Mouse (Mus musculus): Measurements from ENCODE around the gene Fam149a. TPM values are rescaled to one million over a fixed set of nuclear protein-coding genes. Genes with fewer than 3 reads are reported as not detected.

Gene Fam149a
- 28.6 and 29.7 TPM in 2 replicates for polyA plus RNA-seq (2014; fragmentation: Nextera tagmentation; extraction: Ambion mirVana)

DNA sequence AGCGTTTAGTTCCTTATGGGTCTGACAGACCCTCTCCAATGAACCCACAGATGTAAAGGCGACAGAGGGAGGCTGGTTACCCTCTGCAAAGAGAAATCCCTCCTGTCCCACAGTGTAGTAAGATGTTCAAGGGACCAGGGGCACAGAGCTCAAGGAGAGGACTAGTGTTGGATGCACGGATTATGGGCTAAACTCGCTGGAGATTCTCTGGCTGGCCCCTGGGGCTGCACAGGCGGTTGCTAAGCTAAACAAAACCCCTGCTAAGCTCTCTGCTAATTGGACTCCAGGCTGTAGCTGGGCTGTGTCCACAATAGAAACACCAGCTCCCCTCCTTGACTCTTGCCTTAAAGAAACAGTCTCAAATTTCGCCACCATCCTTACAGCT, at the start of gene Fam149a:
Gene Fam149a, minus strand, starts transcription at position 329 of the 385 bp plus-strand sequence.
- Histone ChIP-seq H3K27ac (ENCODE audit: low read length) (no peak within 1 kb of the TSS), H3K4me3 (ENCODE audit: low read depth, low read length) (peak within 1 kb of the TSS; percentile 32), H3K9me3 (ENCODE audit: control insufficient read depth, low read depth, low read length) (no peaks in the 10 kb centered on the region), H3K27me3 (ENCODE audit: control insufficient read depth, insufficient read depth, low read length) (peaks cover 5% of the 10 kb centered on the region; the same call in 1 of the 2 replicates), H3K36me3 (ENCODE audit: control insufficient read depth, insufficient read depth, low read length) (no peaks in the 10 kb centered on the region), H3K4me1 (ENCODE audit: control insufficient read depth, insufficient read depth, low read length) (peaks cover 9% of the 10 kb centered on the region; the same call in 1 of the 2 replicates), H3K9ac (replicated peaks; ENCODE audit: low read depth, low read length) (peak within 1 kb of the TSS; percentile 33; the same call in 1 of the 2 replicates), H3K4me2 (replicated peaks; ENCODE audit: low read depth, low read length) (peak within 1 kb of the TSS; percentile 85)
- peak; percentile 58; the same call in 1 of the 2 replicates for ATAC-seq (ENCODE audit: insufficient number of reproducible peaks, insufficient read depth, low FRiP score, low read depth)
- WGBS = 4% methylated on average over 6 of the region's 6 CpGs

- WGBS = 85% methylated on average over 7 of the region's 7 CpGs
- Histone ChIP-seq H3K9me3 (ENCODE audit: control insufficient read depth, low read depth, low read length) (no peaks in the 10 kb centered on the region), H3K9ac (replicated peaks; ENCODE audit: low read depth, low read length) (no peak overlapping the region), H3K27me3 (ENCODE audit: control insufficient read depth, insufficient read depth, low read length) (no peaks in the 10 kb centered on the region), H3K27ac (ENCODE audit: low read length) (no peak overlapping the region), H3K4me2 (replicated peaks; ENCODE audit: low read depth, low read length) (no peak overlapping the region), H3K36me3 (ENCODE audit: control insufficient read depth, insufficient read depth, low read length) (no peaks in the 10 kb centered on the region), H3K4me1 (ENCODE audit: control insufficient read depth, insufficient read depth, low read length) (no peaks in the 10 kb centered on the region), H3K4me3 (ENCODE audit: low read depth, low read length) (no peak overlapping the region)
- no peak for ATAC-seq (ENCODE audit: insufficient number of reproducible peaks, insufficient read depth, low FRiP score, low read depth)
These were observed 38.1 kb upstream of the Fam149a start for GRCm38 (mm10) chr8:45420151-45420550.

DNA sequence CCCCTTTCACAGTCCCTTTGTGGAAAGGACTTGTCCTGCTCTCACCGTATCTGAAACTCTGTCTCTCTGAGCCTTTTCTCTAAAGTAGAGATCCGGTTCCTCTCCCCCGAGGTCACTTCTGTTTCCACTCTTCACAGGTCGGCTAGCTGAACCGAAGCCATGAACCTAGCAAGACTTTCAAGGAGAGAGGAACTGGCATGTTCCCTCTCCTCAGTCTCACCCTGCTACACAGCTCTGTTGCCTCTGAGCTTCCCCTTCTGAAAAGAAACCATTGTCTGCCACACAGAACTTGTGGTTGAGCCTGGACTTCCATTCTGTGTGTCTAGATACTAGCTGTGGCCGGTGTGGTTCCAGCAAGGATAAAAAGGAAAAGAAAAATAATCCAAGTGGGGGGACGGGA, 32.9 kb upstream of the Fam149a start:
- no peak overlapping the region for H3K9ac ChIP-seq (replicated peaks; ENCODE audit: low read depth, low read length)
- no peak overlapping the region for H3K27ac ChIP-seq (ENCODE audit: low read length)
- no peak overlapping the region for H3K4me2 ChIP-seq (replicated peaks; ENCODE audit: low read depth, low read length)
- WGBS = 79% methylated on average over 7 of the region's 7 CpGs
- no peaks in the 10 kb centered on the region for H3K9me3 ChIP-seq (ENCODE audit: control insufficient read depth, low read depth, low read length)
- H3K4me1 ChIP-seq (ENCODE audit: control insufficient read depth, insufficient read depth, low read length) = peaks cover 8% of the 10 kb centered on the region; the same call in 1 of the 2 replicates
- no peaks in the 10 kb centered on the region for H3K36me3 ChIP-seq (ENCODE audit: control insufficient read depth, insufficient read depth, low read length)
- H3K4me3 ChIP-seq (ENCODE audit: low read depth, low read length) = no peak overlapping the region
- H3K27me3 ChIP-seq (ENCODE audit: control insufficient read depth, insufficient read depth, low read length) = no peaks in the 10 kb centered on the region
- ATAC-seq (ENCODE audit: insufficient number of reproducible peaks, insufficient read depth, low FRiP score, low read depth) = no peak

DNA sequence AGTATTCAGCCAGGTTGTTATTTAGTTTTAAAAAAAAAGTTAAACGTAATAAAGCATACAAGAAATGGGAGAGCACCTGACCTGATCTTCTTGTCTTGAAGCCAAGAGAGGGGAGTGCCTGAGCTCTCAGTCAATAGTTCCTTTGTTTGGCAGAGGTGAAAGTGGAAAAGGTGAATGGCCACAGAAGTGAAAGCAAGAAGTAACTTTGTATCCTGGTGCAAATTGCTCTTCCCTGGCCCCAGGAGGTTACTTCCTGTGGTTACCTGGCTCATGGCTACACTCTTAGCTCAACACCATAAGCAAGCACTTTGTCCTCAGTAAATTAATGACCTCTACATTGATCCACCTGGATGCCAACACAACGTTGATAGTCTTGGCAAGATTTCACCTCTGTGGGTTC, 28.8 kb upstream of the Fam149a start, which contains the start of gene Tlr3:
Gene Tlr3, minus strand, starts transcription at position 199 of the 400 bp plus-strand sequence.
- Histone ChIP-seq H3K4me2 (replicated peaks; ENCODE audit: low read depth, low read length) (peak within 1 kb of the TSS; percentile 55), H3K4me1 (ENCODE audit: control insufficient read depth, insufficient read depth, low read length) (peaks cover 8% of the 10 kb centered on the region; the same call in 1 of the 2 replicates), H3K9me3 (ENCODE audit: control insufficient read depth, low read depth, low read length) (no peaks in the 10 kb centered on the region), H3K27me3 (ENCODE audit: control insufficient read depth, insufficient read depth, low read length) (no peaks in the 10 kb centered on the region), H3K4me3 (ENCODE audit: low read depth, low read length) (peak within 1 kb of the TSS; percentile 36), H3K9ac (replicated peaks; ENCODE audit: low read depth, low read length) (no peak within 1 kb of the TSS; the same call in 1 of the 2 replicates), H3K36me3 (ENCODE audit: control insufficient read depth, insufficient read depth, low read length) (no peaks in the 10 kb centered on the region), H3K27ac (ENCODE audit: low read length) (peak within 1 kb of the TSS; percentile 72; the same call in 1 of the 2 replicates)
- ATAC-seq (ENCODE audit: insufficient number of reproducible peaks, insufficient read depth, low FRiP score, low read depth) = no peak
- WGBS = 48% methylated on average over 2 of the region's 2 CpGs

DNA sequence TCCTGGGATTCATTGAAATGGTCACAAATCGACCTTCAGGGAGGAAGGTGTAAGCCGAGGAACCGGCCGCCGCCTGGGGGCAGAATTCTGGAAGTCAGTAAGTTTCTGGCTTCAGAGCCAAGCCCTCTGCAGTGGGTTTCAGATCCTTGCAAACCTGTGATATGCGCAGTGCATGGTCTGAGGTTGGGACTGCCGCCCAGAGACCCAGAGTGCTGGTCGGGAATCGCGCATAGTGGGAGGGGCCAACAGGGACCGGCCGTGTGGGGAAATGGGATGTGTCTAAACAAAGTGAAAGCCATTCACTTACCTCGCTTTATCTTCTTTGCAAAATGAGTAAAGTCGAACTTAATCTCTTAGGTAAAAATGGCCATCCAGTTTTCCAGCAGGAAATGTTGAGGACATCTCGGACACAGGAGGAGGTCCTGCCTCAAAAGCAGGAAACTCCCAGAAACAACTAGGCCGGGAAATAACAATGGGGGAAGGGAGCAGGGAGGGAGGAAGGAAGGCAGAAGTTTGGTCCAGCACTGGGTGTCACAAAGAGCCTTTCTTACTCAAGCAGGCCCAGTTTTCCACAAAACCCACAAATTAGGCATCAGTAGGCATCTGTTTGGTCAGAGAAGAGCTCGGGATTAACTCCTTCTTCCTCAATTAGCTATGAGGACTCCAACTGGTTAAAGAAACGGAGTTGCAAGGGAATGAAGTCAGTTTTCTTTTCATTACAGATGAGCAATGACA, 28.2 kb upstream of the Fam149a start:
- H3K4me2 ChIP-seq (replicated peaks; ENCODE audit: low read depth, low read length) = peak overlapping the region; percentile 55
- WGBS = 7% methylated on average over 18 of the region's 18 CpGs
- no peak overlapping the region; the same call in 1 of the 2 replicates for H3K9ac ChIP-seq (replicated peaks; ENCODE audit: low read depth, low read length)
- no peaks in the 10 kb centered on the region for H3K27me3 ChIP-seq (ENCODE audit: control insufficient read depth, insufficient read depth, low read length)
- ATAC-seq (ENCODE audit: insufficient number of reproducible peaks, insufficient read depth, low FRiP score, low read depth) = peak; percentile 95
- H3K9me3 ChIP-seq (ENCODE audit: control insufficient read depth, low read depth, low read length) = no peaks in the 10 kb centered on the region
- peak overlapping the region; percentile 72; the same call in 1 of the 2 replicates for H3K27ac ChIP-seq (ENCODE audit: low read length)
- H3K36me3 ChIP-seq (ENCODE audit: control insufficient read depth, insufficient read depth, low read length) = no peaks in the 10 kb centered on the region
- H3K4me1 ChIP-seq (ENCODE audit: control insufficient read depth, insufficient read depth, low read length) = peaks cover 8% of the 10 kb centered on the region; the same call in 1 of the 2 replicates
- peak overlapping the region; percentile 36 for H3K4me3 ChIP-seq (ENCODE audit: low read depth, low read length)

GRCm38 (mm10) chr8:45409702-45410101, 27.6 kb upstream of the Fam149a start:
- Histone ChIP-seq H3K4me3 (ENCODE audit: low read depth, low read length) (peak overlapping the region; percentile 36), H3K4me2 (replicated peaks; ENCODE audit: low read depth, low read length) (peak overlapping the region; percentile 55), H3K27ac (ENCODE audit: low read length) (no peak overlapping the region; the same call in 1 of the 2 replicates), H3K27me3 (ENCODE audit: control insufficient read depth, insufficient read depth, low read length) (no peaks in the 10 kb centered on the region), H3K9me3 (ENCODE audit: control insufficient read depth, low read depth, low read length) (no peaks in the 10 kb centered on the region), H3K9ac (replicated peaks; ENCODE audit: low read depth, low read length) (no peak overlapping the region; the same call in 1 of the 2 replicates), H3K4me1 (ENCODE audit: control insufficient read depth, insufficient read depth, low read length) (peaks cover 8% of the 10 kb centered on the region; the same call in 1 of the 2 replicates), H3K36me3 (ENCODE audit: control insufficient read depth, insufficient read depth, low read length) (no peaks in the 10 kb centered on the region)
- no peak; the same call in 1 of the 2 replicates for ATAC-seq (ENCODE audit: insufficient number of reproducible peaks, insufficient read depth, low FRiP score, low read depth)
- 50% methylated on average over 4 of the region's 4 CpGs for WGBS

GRCm38 (mm10) chr8:45383250-45383649, 1.2 kb upstream of the Fam149a start:
- ATAC-seq (ENCODE audit: insufficient number of reproducible peaks, insufficient read depth, low FRiP score, low read depth) = no peak
- 83% methylated on average over 1 of the region's 1 CpGs for WGBS
- H3K27ac ChIP-seq (ENCODE audit: low read length) = no peak overlapping the region

DNA sequence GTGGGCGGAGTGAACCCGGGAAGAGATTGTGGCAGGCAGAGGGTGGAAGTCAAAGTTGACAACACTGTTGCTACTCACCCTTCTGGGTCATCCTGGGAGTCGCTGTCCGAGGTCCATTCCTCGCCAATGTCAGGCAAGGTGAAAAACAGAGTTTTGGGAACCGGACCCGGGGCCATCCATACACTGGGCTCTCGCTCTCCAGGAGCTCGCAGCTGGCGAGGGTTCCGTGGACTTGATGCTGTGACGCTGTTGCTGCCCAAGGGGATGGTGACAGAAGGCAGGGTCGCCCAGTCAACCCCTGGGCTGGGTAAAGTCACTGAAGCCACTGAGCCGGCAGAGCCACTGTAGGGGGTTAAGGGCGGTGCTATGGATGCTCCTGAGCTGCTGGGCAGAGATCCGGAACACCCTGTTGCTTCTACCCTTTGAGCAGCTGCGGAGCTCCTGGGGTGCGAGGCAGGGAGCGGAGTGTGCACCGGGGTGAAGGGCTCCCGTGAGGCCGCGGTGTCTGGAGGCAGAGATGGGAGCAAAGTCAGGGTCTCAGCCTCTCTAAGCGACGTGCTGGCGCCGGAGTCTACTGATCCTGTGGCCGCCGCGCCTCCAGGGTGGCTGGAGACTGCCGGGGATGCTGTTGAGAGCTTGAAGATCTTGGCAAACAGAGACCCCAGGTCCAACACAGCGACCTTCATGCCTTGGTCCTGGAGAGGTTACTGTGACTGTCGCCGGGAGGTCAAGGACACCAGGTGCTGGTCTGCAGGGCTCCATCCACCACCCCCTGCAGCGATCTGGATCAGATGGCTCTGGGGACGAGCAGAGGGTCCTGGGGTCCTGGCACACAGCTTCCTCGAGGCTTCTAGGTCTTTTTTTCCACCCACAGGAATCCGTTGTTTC, 772 bp downstream of the Fam149a start:
- Histone ChIP-seq H3K9ac (replicated peaks; ENCODE audit: low read depth, low read length) (peak overlapping the region; percentile 33; the same call in 1 of the 2 replicates), H3K27ac (ENCODE audit: low read length) (no peak overlapping the region), H3K9me3 (ENCODE audit: control insufficient read depth, low read depth, low read length) (no peaks in the 10 kb centered on the region), H3K36me3 (ENCODE audit: control insufficient read depth, insufficient read depth, low read length) (no peaks in the 10 kb centered on the region), H3K4me2 (replicated peaks; ENCODE audit: low read depth, low read length) (peak overlapping the region; percentile 85), H3K27me3 (ENCODE audit: control insufficient read depth, insufficient read depth, low read length) (peaks cover 5% of the 10 kb centered on the region; the same call in 1 of the 2 replicates), H3K4me3 (ENCODE audit: low read depth, low read length) (peak overlapping the region; percentile 32), H3K4me1 (ENCODE audit: control insufficient read depth, insufficient read depth, low read length) (peaks cover 9% of the 10 kb centered on the region; the same call in 1 of the 2 replicates)
- WGBS = 4% methylated on average over 38 of the region's 38 CpGs
- ATAC-seq (ENCODE audit: insufficient number of reproducible peaks, insufficient read depth, low FRiP score, low read depth) = peak; percentile 42; the same call in 1 of the 2 replicates

More at GRCm38 (mm10) chr8:45383250-45383649, 1.2 kb upstream of the Fam149a start:
- peaks cover 5% of the 10 kb centered on the region; the same call in 1 of the 2 replicates for H3K27me3 ChIP-seq (ENCODE audit: control insufficient read depth, insufficient read depth, low read length)
- H3K4me3 ChIP-seq (ENCODE audit: low read depth, low read length) = no peak overlapping the region
- H3K9me3 ChIP-seq (ENCODE audit: control insufficient read depth, low read depth, low read length) = no peaks in the 10 kb centered on the region
- H3K4me2 ChIP-seq (replicated peaks; ENCODE audit: low read depth, low read length) = no peak overlapping the region
- H3K9ac ChIP-seq (replicated peaks; ENCODE audit: low read depth, low read length) = no peak overlapping the region
- H3K4me1 ChIP-seq (ENCODE audit: control insufficient read depth, insufficient read depth, low read length) = peaks cover 9% of the 10 kb centered on the region; the same call in 1 of the 2 replicates
- no peaks in the 10 kb centered on the region for H3K36me3 ChIP-seq (ENCODE audit: control insufficient read depth, insufficient read depth, low read length)

All from stomach, embryonic 14.5 days (tissue).